Mouse (Mus musculus) lung, adult 2 months (tissue): ENCODE results near the gene Pla2g4e. TPM values are rescaled to one million over a fixed set of nuclear protein-coding genes. Genes with fewer than 3 reads are reported as not detected.

Experiments
- DNase-seq: peaks from one replicate; pipeline ENCODE4 v3.0.0; 2022
- H3K4me1 ChIP-seq: fragments of 200-500 bp; 2 replicates; pipeline ENCODE4 v1.6.1; 2011; ENCODE audit warnings: low read length; ENCODE audit not compliant: control insufficient read depth, insufficient read depth
- H3K4me3 ChIP-seq: fragments of 200-500 bp; replicated peaks from 2 replicates; pipeline ENCODE3; 2011; ENCODE audit warnings: low read depth, mild to moderate bottlenecking, control low read depth, low read length; ENCODE audit errors: extremely low read depth
- CTCF ChIP-seq: fragments of 200-500 bp; IDR thresholded peaks from 2 replicates; pipeline ENCODE4 v1.5.1; 2011; ENCODE audit warnings: mild to moderate bottlenecking, low read length, control low read depth; ENCODE audit not compliant: insufficient read depth
- POLR2A ChIP-seq: fragments of 200-500 bp; IDR thresholded peaks from 2 replicates; pipeline ENCODE4 v1.6.1; 2011; ENCODE audit warnings: low read depth, mild to moderate bottlenecking, control low read depth, low read length, borderline replicate concordance; ENCODE audit errors: extremely low read depth
- WGBS: fragments of 180-500 bp; shearing (Covaris S2); methylation state at CpG from one replicate; pipeline ENCODE4 v1.1.7; 2018; 5-methylcytosine and 5-hydroxymethylcytosine counted together
- polyA plus RNA-seq: library from polyadenylated mRNA; depleted of rRNA; stranded (reverse); fragments of >200 nt; gene quantifications from 2 replicates; pipeline ENCODE4 v1.2.3, GENCODE M21; 2012

The Pla2g4e gene
- polyA plus RNA-seq, 1 experiment = 6.3 TPM

GRCm38 (mm10) chr2:120159434-120159833 is 85.7 kb downstream of the Pla2g4e start:
- WGBS = 76% methylated on average over 2 of the region's 2 CpGs
- no peak for DNase-seq
- TF ChIP-seq CTCF = no peak
- no peak for TF ChIP-seq POLR2A
- Histone ChIP-seq H3K4me1 (peaks cover 4% of the 10 kb centered on the region), H3K4me3 (no peak overlapping the region)

GRCm38 (mm10) chr2:120158846-120159245 is 86.3 kb downstream of the Pla2g4e start:
- DNase-seq = no peak
- peaks cover 4% of the 10 kb centered on the region for H3K4me1 ChIP-seq
- TF ChIP-seq CTCF (no peak), POLR2A (no peak)
- no peak overlapping the region for H3K4me3 ChIP-seq
- 24% methylated on average over 1 of the region's 1 CpGs for WGBS

- TF ChIP-seq CTCF (peak; percentile 37), POLR2A (no peak)
- H3K4me3 ChIP-seq = no peak overlapping the region
- WGBS = 38% methylated on average over 5 of the region's 5 CpGs
- DNase-seq = no peak
- H3K4me1 ChIP-seq = peaks cover 4% of the 10 kb centered on the region
Measured at GRCm38 (mm10) chr2:120158016-120158415, 87.1 kb downstream of the Pla2g4e start.

GRCm38 (mm10) chr2:120157606-120158005 is 87.5 kb downstream of the Pla2g4e start:
- Histone ChIP-seq H3K4me3 (no peak overlapping the region), H3K4me1 (peaks cover 4% of the 10 kb centered on the region)
- TF ChIP-seq POLR2A (no peak), CTCF (no peak; the same call in 1 of the 2 replicates)
- DNase-seq = no peak
- 83% methylated on average over 2 of the region's 2 CpGs for WGBS

GRCm38 (mm10) chr2:120154361-120154894 is 90.7 kb downstream of the Pla2g4e start, which contains the start of gene Ehd4:
Ehd4 (minus strand) TSS chr2:120154606.
- TF ChIP-seq POLR2A (peak; percentile 54; the same call in 1 of the 2 replicates), CTCF (no peak)
- Histone ChIP-seq H3K4me3 (peak within 1 kb of the TSS; percentile 89), H3K4me1 (peaks cover 4% of the 10 kb centered on the region)
- peak; percentile 99 for DNase-seq
- 1% methylated on average over 53 of the region's 53 CpGs for WGBS

GRCm38 (mm10) chr2:120153586-120154360 is 91.4 kb downstream of the Pla2g4e start:
- peak overlapping the region; percentile 89 for H3K4me3 ChIP-seq
- DNase-seq = no peak
- TF ChIP-seq POLR2A (peak; percentile 16; the same call in 1 of the 2 replicates), CTCF (no peak)
- H3K4me1 ChIP-seq = peaks cover 2% of the 10 kb centered on the region
- under 1% methylated on average over 38 of the region's 38 CpGs for WGBS

GRCm38 (mm10) chr2:120150571-120150970 is 94.6 kb downstream of the Pla2g4e start:
- TF ChIP-seq POLR2A = no peak
- no peak for TF ChIP-seq CTCF
- no peak for DNase-seq
- WGBS = 45% methylated on average over 3 of the region's 3 CpGs
- Histone ChIP-seq H3K4me1 (peaks cover 7% of the 10 kb centered on the region), H3K4me3 (no peak overlapping the region)

GRCm38 (mm10) chr2:120149634-120150033 is 95.5 kb downstream of the Pla2g4e start:
- 61% methylated on average over 7 of the region's 7 CpGs for WGBS
- TF ChIP-seq CTCF (no peak), POLR2A (no peak)
- Histone ChIP-seq H3K4me3 (peak overlapping the region; percentile 14), H3K4me1 (peaks cover 7% of the 10 kb centered on the region)
- DNase-seq = no peak

- 27% methylated on average over 3 of the region's 3 CpGs for WGBS
- TF ChIP-seq POLR2A (no peak), CTCF (no peak)
- Histone ChIP-seq H3K4me3 (peak overlapping the region; percentile 8), H3K4me1 (peaks cover 10% of the 10 kb centered on the region)
- DNase-seq = no peak
Measured at GRCm38 (mm10) chr2:120147999-120148398, 97.1 kb downstream of the Pla2g4e start.

GRCm38 (mm10) chr2:120147364-120147763 is 97.8 kb downstream of the Pla2g4e start:
- 28% methylated on average over 2 of the region's 2 CpGs for WGBS
- H3K4me1 ChIP-seq = peaks cover 13% of the 10 kb centered on the region
- no peak overlapping the region for H3K4me3 ChIP-seq
- DNase-seq = no peak
- TF ChIP-seq CTCF = no peak
- TF ChIP-seq POLR2A = no peak

GRCm38 (mm10) chr2:120146543-120146942 is 98.6 kb downstream of the Pla2g4e start:
- Histone ChIP-seq H3K4me1 (peaks cover 14% of the 10 kb centered on the region), H3K4me3 (no peak overlapping the region)
- no peak for TF ChIP-seq CTCF
- TF ChIP-seq POLR2A = no peak
- no peak for DNase-seq
- 25% methylated on average over 2 of the region's 2 CpGs for WGBS
